Mouse (Mus musculus) layer of hippocampus, adult 2 months (tissue): ENCODE measurements around the gene Gm2001. TPM values are rescaled to one million over a fixed set of nuclear protein-coding genes. Genes with fewer than 3 reads are reported as not detected.
"Not testable (repeated sequence)": the region's sequence is repeated elsewhere in the genome, so short reads cannot be mapped to it uniquely, and the experiment has no call there.

ENCODE experiments used
- DNase-seq, 2 experiments: peaks; one replicate each; pipeline ENCODE4 v3.0.0; 2022; ENCODE audit warnings: low spot score in 2 of 2
- H3K27ac ChIP-seq: fragments of 200-600 bp; 2 replicates; pipeline ENCODE4 v1.8.1; 2022
- H3K4me3 ChIP-seq: fragments of 200-600 bp; 2 replicates; pipeline ENCODE4 v1.8.1; 2022; ENCODE audit warnings: mild to moderate bottlenecking
- long read RNA-seq, 2 experiments: library from polyadenylated mRNA; stranded (forward); transcript quantifications; one replicate each; pipeline ENCODE4 v2.0.0; 2021; ENCODE audit warnings: borderline mapping rate in 2 of 2
- total RNA-seq, 2 experiments: library from RNA; stranded (reverse); gene quantifications; 2 replicates each; pipeline ENCODE4 v1.2.3; 2021

The Gm2001 gene
- not detected for total RNA-seq
- long read RNA-seq, experiment 1: 0 reads
- long read RNA-seq, experiment 2: 0 reads

GRCm38 (mm10) chr12:87842239-87842638 is at the start of gene Gm2001:
Gene Gm2001, minus strand, starts transcription at chr12:87842339.
- H3K27ac ChIP-seq, DNase-seq, H3K4me3 ChIP-seq: not testable (repeated sequence)

GRCm38 (mm10) chr12:87873772-87874171 is 31.6 kb upstream of the Gm2001 start, which contains the start of gene Gm2016:
Gene Gm2016, plus strand, starts transcription at chr12:87874072.
- not testable (repeated sequence) for H3K27ac ChIP-seq, H3K4me3 ChIP-seq, DNase-seq

GRCm38 (mm10) chr12:87864048-87864447 is 21.9 kb upstream of the Gm2001 start:
- not testable (repeated sequence) for DNase-seq, H3K4me3 ChIP-seq, H3K27ac ChIP-seq

- H3K27ac ChIP-seq, DNase-seq, H3K4me3 ChIP-seq: not testable (repeated sequence)
These were observed 21.5 kb upstream of the Gm2001 start for GRCm38 (mm10) chr12:87863638-87864037.

GRCm38 (mm10) chr12:87861740-87862692 is 19.9 kb upstream of the Gm2001 start:
- H3K4me3 ChIP-seq, H3K27ac ChIP-seq, DNase-seq: not testable (repeated sequence)

- H3K4me3 ChIP-seq, DNase-seq, H3K27ac ChIP-seq: not testable (repeated sequence)
These were observed 13.9 kb upstream of the Gm2001 start for GRCm38 (mm10) chr12:87856067-87856466.

- not testable (repeated sequence) for H3K4me3 ChIP-seq, DNase-seq, H3K27ac ChIP-seq
These were observed 8.5 kb upstream of the Gm2001 start for GRCm38 (mm10) chr12:87850657-87851056.

GRCm38 (mm10) chr12:87816277-87816676 is 25.9 kb downstream of the Gm2001 start, which contains the start of gene BB287469:
Gene BB287469, plus strand, starts transcription at chr12:87816577.
- not testable (repeated sequence) for DNase-seq, H3K4me3 ChIP-seq, H3K27ac ChIP-seq

GRCm38 (mm10) chr12:87797971-87798370 is 44.2 kb downstream of the Gm2001 start:
- not testable (repeated sequence) for DNase-seq, H3K4me3 ChIP-seq, H3K27ac ChIP-seq

GRCm38 (mm10) chr12:87795212-87795611 is 46.9 kb downstream of the Gm2001 start, which contains the start of gene Gm21936:
Gene Gm21936, plus strand, starts transcription at chr12:87795512.
- H3K27ac ChIP-seq, H3K4me3 ChIP-seq, DNase-seq: not testable (repeated sequence)

Other genes starting within 250 kb of the Gm2001 start
- gene Oog1, start 239.7 kb downstream of the Gm2001 start, total RNA-seq: not detected
- not detected for gene Gm4027, start 223.5 kb downstream of the Gm2001 start, total RNA-seq
- gene Gm16381, start 197.7 kb downstream of the Gm2001 start, total RNA-seq: not detected
- gene Gm21319, start 66.6 kb downstream of the Gm2001 start, total RNA-seq: not detected
- not detected for gene Gm21936, start 46.8 kb downstream of the Gm2001 start, total RNA-seq
- not detected for gene BB287469, start 25.8 kb downstream of the Gm2001 start, total RNA-seq
- not detected for gene Gm2016, start 31.7 kb upstream of the Gm2001 start, total RNA-seq
- not detected for gene Gm2022, start 53.0 kb upstream of the Gm2001 start, total RNA-seq
- gene Gm2035, start 77.5 kb upstream of the Gm2001 start, total RNA-seq: not detected
- not detected for gene Gm2042, start 111.7 kb upstream of the Gm2001 start, total RNA-seq
- gene Gm2075, start 169.5 kb upstream of the Gm2001 start, total RNA-seq: not detected
- not detected for gene Gm6803, start 176.4 kb upstream of the Gm2001 start, total RNA-seq
- gene Gm2056, start 184.7 kb upstream of the Gm2001 start, total RNA-seq: not detected
- gene Gm16368, start 241.4 kb upstream of the Gm2001 start, total RNA-seq: not detected